Mouse (Mus musculus) cerebellum, adult 9-11 months (tissue): ENCODE results near the gene Dscaml1.

ENCODE experiments used
- DNase-seq: peaks from one replicate; pipeline ENCODE4 v3.0.0; 2022

The Dscaml1 gene

DNA sequence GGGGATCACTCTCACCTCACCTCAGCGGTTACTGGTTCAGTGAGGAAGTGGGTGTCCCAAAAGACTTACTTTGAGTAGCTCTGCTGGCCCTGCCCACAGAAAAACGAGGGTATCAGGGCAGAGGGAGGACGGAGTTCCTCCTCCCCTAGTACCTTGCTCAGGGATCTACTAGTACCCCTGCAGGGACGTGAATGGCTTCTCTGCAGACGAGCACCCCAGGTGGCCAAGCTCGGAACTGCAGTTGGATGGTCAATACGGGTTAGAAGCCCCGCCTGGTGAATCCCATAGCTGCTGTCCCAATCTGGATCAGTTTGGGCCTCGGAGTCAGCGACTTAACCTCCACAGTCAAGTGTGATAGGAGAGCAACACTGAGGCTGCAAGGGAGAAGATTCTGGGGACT lies 14.1 kb upstream of the Dscaml1 start:
- peak; percentile 85 for DNase-seq

DNA sequence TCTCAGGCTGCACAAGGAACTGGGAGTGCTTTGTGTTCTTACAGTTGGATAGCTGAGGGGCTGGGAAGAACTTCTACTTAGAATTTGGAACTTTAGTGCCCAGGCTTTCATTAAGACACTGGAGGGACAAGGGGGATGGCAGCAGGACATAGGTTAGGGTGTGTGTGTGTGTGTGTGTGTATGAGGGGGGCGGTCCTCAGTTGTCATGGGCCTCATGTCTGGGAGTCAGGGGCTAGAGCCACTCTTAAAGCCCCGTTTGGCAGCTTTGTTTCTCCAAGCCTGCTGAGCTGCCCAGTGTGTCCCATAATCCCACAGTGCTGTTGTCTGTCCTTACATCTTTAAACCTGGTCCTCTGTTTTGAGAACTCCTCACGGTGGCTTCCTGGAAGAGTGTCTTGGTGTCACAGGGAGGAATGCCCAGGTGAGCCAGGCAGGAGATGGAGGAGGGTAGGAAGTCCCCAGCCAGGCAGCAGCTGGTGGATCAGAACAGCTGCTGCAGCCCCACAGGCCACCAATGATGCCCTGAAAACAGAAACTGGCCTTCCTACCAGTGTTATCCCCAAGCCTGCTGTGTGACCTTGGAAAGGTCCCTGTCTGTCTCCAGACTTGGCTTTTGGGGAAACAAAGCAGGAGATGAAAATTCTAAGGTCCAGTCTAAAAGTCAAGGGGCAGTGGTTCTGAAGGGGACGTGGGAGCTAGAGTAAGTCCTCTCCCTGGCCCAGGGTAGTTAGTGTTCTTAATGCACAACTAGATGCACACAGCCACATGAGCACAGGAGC lies 13.5 kb upstream of the Dscaml1 start:
- no peak for DNase-seq

DNA sequence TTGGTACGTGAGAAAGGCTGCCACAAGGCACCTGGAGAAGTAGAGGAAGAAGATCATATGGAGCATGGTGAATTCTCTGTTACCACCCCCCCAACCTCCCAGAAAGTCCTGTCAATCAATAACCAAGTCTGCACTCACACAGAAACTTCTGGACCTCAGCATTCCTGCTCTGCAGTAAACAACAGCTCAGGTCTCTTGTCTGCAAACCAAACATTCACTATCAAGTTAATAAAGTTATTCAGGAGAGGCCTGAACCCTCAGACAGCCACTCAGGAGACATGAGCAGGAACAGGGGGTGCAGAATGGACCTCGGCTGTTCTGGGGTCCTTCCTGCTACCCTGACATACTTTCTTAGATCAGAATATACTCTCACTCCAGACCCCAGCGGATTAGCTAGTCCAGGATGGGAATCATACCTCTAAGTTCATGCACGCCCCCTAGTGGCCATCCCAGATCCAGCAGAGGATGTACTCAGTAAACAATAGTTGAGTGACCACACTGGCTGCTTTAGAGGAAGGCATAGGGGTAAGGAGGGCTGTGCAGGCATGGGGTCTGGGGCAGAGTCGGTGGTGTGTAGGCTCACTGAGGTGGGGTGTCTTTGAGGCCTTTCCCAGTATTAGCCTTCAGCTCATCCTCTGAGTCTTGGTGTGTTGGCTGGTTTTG lies 12.8 kb upstream of the Dscaml1 start:
- no peak for DNase-seq

DNA sequence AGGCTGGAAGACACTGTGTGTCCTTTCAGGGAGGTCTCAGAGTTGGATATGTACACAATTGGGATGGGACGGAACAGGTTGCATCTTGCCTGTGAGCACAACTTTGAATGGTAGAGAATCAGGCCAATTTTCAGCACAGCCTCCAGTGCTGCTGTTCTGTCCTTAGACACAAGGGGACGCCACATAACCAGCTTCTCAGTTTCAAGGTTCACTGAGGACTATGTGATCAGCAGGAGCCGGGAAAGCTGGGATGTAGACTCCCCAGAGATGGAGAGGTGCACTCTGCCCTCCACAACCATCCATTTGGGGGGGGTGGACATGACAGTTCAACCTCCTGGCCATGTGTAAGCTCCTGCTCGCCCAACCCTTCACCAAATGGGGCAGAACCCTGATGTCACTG lies 10.5 kb upstream of the Dscaml1 start:
- peak; percentile 71 for DNase-seq

DNA sequence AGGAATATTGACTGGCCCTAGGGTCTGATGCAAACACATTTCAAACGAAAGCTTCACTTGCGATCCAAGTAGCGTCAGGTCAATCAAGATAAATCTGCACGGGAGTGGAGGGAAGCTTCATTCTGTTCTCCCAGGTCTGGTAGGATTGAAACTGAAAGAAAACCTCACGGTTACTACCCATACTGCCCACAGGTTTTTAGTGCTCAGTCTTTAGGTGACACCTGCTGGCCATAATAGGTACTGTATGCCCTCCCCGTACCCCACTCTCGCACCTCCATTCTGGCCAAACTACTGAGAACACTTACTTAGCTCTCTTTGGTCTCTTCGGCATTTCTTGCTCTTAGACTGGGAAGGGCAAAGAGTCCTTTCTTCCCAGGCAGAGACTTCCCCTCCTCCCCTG lies 9.2 kb upstream of the Dscaml1 start:
- peak; percentile 71 for DNase-seq

DNA sequence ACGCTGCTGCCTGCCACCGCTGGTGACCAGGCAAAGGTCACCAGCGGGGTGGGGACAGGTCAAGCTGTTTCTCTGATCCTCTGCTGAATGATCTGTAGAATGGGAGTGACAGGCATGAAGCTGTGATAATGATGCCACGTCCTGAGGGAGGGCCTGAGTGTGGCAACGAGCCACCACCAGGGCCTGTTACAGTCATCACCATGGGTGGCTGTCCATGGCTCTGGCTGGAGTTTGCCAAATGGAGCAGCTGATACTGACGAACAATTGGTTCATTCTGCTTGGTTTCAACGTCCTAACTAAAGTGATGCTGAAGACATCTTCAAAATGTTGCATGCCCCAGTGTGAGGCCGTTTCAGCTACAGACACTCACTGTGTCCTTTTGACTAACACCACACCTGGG lies 8.2 kb upstream of the Dscaml1 start:
- DNase-seq, result no peak

DNA sequence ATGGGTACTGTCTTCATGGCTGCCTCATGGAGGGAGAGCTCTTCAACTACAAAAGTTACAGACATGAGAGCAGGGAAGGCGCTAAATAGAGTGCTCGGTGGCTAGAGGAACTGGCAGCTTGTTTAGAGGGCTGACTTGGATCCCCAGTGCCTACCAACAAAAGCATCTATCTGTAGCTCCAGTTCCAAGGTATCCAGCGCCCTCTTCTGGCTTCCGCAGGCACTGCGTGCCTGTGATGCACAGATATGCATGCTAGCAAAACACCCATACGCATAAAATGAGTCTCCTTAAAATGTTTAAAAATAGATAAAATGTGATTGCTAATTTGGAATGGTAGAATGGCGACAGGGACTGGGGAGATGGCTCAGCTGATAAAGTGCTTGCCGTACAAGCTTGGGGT lies 5.2 kb upstream of the Dscaml1 start:
- DNase-seq, result no peak

DNA sequence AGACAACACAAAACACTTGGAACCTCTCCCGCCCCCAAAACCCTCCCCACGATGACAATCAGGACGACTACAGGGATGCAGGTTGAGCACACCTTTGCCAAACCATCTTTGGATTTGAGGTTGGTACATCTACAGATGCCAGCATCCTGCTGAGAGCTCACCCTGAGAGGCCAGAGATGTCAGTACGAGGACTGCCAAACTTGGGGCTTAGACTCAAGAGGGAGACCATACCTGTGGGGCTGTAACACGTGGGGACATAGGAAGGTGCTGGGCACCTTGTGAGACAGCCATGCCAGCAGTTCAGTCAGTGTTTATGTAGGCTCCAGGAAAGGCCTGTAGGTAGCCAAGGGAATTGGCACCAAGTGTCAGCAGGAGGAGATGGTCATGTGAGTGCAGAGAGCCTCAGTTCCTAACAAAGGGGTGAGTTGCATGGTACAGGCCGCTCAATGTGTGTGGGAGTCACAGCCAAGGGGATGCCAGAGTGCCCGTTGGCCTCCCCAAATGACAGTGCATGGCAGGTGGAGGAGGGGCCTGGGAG lies 3.6 kb upstream of the Dscaml1 start:
- DNase-seq, result peak; percentile 64

DNA sequence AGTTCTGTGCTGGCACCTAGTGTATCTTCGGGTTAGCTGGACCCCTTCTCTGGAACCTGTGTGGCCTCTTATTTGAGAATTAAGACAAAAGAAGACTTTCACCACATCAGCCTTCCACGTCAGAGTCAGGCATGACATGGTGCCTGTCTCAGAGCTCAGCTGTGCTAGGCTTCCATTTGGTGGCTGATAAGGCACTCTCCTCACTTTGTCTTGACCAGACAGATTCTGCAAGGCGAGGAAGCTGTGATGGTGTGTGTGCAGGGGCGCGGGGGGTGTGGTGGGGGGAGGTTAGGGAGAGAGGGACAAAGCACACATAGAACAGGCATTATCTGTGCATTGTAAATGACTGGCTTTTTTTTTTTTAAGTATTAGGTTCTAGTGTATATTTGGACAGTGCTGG lies 3.0 kb downstream of the Dscaml1 start:
- DNase-seq, result no peak

DNA sequence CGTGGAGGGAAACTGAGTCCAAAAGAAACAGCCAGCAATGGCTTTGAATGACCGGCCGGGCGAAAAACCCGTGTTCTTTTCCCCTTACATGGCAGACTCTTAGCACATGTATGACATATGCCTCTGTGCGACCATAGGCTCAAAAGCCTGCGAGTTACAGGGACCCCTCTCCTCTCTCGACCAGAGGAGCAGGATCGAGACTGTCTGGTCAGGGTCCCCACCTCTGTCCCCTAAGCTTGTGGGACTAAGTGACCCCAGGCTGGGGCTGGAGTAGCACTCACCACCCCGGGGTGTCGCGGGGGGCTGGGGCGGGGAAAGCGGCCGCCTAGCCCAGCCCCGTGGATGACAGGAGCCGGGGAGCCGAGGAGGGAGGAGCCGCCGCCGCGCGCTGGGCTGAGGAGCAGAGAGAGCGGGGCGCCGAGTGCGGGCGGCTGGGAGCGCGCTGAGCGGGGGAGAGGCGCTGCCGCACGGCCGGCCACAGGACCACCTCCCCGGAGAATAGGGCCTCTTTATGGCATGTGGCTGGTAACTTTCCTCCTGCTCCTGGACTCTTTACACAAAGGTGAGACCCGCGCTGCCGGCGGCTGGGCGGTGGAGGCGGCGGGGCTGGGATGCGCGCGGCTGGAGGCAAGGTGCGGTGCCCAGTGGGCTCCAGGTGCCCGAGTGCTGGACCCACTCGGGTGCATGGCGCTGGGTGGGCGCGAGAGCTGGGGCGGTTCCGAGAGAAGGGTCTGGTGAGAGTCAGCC lies 3.7 kb downstream of the Dscaml1 start:
- DNase-seq, result peak; percentile 64

DNA sequence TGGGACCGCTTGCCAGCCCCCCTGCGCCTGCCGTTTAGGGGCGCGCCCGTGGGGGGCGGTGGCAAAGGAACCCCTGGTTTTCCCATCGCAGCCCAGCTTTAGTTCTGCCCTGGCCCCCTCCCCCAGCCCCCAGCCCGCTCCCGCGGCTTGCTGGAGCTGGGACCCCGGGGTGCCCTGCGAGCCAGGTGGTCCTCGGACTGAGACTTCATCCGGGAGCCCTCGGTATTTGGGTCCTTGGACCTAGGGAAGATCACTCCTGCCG lies 4.2 kb downstream of the Dscaml1 start:
- DNase-seq, result peak; percentile 54

DNA sequence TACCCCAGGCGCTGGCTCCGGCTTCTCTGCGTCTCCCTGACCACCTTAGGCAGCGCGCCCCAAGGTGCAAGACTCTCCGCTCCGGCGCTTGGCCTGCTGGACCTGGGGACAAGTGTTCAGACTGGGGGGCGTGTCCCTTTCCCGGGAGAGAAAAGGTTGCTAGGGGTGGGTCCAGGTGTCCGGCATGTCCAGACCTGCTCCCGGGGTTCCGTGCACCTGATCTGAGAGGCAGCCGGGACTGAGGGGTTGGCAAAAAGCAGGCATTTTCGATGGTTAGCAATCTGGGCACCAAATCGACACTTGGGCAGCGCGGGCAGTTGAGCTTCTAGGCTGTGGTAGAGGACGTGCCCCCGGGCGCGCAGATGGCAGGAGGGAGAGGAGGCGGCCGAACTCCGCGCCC lies 4.7 kb downstream of the Dscaml1 start:
- DNase-seq, result peak; percentile 70

DNA sequence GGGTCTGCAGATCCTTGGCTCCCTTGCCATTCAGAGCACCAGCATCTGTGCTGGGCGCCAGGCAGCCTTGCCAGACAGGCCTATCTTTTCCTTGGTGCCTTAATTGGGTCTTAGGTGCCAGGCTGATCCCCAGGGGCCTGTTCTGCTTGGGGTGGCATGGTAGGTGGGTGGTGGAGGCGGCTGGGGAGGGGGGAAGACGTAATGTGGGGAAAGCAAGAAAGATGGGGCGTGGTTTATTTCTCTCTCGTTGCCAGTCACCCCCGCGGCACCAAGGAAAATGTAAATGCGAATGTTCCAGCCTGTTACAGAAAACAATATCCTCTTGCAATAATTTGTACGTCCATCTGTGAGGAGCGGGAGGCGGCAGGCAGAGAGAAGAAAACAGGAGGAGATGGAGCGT lies 6.2 kb downstream of the Dscaml1 start:
- DNase-seq, result peak; percentile 50

DNA sequence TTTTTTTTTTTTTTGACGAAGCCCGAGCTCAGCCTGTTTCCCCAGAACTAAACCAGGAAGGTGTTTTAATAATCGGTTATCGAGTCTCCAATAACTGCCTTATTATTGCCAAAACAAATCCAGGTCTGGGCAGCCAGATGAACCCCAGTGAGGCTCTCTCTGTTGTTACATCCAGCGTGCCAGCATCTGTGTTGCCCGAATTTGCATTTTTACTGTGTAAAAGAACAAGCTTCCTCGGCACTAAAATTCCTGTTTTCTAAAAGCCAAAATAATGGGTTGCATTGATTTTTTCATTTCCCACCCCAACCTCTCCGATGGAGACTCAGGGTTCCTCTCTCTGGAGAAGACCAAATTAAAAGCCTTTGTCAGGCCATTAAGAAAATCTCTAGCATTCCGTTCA lies 6.7 kb downstream of the Dscaml1 start:
- DNase-seq, result no peak

DNA sequence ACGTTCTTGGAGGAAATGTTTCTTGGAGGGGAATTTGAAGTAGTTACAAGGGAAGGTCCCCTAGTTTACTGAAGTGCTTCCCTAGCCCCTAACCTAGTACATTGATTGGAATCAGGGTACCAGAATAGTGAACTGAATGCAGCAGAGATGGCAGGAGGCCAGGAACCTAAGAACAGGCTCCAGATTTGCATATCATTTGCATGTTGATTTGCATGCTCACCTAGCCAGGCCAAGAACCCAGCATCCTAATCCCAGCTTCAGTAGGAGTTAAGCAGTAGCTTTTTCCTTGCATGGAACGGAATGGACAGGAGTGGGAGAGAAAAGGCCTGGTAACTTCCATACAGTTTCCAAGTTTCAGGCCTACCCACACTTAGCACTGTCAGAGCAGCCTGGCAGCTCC lies 7.7 kb downstream of the Dscaml1 start:
- DNase-seq, result no peak

DNA sequence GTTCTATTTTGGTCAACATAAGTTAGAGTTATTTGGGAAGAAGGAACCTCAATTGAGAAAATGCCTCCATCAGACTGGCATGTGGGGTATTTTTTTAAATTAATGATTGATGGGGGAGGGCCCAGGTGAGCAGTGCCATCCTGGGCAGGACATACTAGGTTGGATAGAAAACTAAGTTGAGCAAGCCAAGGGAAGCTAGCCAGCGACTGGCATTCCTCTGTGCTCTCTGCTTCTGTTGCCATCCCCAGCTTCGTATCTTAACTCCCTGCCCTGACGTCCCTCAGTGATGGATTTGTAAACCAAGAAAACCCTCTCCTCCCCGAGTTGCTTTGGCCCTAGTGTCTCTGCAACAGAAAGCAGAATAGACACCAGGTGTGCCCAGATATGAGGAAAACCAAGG lies 12.6 kb downstream of the Dscaml1 start:
- no peak for DNase-seq

DNA sequence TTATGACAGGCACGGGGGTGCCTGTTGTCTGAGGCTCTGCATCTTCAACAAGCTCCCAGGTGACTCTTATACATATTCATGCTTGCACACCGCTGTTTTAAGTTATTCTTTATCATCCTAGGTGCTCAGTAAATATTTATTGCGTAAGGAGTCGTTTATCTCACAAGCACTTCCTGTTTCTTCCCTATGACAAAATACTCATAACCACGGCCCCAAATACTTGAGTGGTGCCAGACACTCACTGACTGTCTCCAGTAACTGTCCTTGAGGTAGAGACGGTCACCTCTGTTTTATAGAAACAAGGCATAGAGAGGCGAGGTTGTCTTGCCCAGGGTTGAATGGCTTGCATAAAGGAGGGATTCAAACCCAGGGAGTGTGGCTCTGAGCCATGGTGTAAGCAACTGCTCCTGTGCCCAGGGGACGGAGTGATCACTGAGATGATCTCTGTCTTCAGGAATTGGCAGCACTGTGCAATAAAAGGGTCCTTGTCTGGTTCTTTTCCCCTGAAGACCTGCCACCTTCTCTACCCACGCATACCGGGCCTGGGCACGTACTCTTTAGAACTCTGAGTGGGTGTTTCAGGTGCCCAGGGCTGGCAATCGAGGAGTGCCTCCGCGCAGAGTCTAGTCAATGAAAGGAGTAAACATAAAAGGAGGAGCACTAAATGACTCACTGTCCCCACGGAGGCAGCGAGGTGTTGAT lies 13.8 kb downstream of the Dscaml1 start:
- DNase-seq, result no peak

DNA sequence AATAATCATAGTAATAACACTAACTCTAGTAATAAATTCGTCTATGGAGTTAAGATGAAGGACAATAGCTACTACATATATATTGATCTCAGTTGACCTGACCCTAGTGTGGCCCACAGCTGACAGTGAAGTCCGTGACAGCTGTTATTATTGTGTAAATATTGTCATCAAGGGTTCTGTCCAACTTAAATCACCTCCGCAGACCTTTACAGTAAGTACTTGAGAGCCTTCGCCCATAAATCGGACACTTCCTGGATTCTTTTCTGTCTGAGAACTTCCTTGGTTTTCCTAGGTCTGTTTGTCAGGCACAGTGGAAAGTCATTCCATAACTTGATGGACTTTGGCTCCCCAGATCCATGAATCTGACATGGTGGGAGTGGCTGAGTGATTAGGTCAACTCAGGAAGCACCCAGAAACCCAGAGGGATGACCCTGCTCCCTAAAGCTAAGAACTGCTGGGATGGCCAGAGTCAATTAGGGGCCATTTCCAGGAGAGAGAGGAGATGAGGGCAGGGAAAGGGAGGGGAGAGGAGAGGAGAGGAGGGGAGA lies 17.9 kb downstream of the Dscaml1 start:
- DNase-seq, result no peak

DNA sequence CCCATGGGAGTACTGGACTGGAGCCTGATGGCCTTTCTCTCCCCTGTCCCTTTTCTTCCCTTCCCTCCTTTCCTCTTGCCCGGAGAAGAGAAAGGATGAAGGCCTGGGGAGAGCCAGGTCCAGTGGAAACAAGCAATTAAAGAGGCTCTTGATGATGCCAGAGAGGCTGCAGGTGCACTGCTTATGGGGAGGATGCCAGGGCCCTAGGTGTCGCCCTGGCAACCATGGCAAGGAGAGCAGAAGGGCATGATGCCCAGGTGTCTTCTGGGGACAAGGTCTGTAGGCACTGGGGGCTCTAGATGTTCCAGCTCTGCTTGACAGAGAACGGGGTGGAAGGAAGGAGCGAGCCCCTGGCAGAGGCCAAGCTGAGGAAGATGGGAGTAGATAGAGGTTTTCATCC lies 23.2 kb downstream of the Dscaml1 start:
- DNase-seq, result peak; percentile 86

DNA sequence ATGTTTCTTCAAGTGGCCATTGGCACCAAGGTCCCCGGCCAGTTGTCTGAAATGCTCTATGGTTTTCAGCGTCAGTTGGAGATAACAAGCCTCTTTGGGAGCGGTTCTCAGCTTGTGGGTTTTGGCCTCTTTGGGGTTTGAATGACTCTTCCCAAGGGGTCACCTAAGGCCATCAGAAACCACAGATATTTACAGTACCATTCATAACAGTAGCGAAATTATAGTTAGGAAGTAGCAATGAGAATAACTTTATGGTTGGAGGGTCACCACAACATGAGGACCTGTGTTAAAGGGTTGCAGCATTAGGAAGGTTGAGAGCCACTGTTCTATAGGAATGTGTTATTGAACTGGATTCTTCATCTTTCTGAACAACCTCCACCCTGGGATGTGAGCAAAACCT lies 24.9 kb downstream of the Dscaml1 start:
- DNase-seq, result no peak

DNA sequence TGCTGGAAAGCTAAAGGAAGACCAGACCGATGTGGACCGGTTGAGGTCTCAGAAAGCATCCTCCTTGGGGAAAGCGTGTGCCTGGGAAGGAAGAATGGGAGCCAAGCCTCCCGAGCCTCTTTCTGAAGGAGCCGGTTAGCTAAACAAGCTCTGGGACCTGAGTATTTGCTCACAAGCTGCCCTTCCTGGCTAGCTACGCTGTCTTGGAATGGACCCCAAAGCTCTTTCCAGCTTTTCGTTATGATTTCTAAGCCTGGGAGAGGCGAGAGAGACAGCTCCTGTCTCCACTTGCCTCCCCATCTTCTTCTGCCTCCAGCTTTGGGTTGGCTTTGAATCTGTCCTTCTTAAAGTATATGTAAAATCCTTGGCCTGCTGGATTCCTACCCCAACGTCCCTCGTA lies 27.6 kb downstream of the Dscaml1 start:
- no peak for DNase-seq

DNA sequence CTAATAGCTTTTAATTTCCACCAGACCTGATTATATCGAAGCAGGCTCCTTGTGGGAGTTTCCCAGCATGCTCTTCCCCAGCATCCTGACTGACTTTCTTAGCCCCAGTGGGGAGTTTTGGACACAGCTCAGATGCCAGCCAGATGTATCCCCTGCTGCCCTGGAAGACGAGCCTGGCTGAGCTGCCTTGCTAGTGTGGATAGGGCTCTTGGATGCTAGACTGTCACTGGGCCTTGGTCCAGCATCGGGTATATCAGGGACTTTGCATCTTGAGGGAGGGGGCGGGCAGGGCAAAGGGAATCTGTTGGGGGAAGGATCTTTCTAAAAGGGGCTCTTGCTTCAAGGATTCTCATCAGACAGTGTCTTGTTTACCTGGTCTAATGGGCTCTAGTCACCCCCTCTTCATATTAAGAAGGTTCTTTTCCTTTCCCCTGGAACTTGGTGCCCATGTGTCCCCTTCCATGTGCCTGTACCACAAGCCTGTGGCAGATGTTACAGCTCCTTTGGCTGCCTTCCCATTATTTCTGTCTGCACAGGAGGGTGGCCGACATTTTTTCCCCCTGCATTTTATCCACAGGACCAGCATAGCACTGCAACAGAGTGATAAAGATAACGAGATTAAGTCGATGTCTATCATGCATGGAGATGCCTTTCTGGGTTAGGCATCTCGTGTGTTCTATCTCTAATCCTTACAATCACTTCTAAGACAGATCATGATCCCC lies 28.6 kb downstream of the Dscaml1 start:
- DNase-seq, result no peak
